Mouse (Mus musculus): ENCODE data around the gene Glrp1. TPM values are rescaled to one million over a fixed set of nuclear protein-coding genes. Genes with fewer than 3 reads are reported as not detected.

Gene Glrp1
- not detected for total RNA-seq (2023)

DNA sequence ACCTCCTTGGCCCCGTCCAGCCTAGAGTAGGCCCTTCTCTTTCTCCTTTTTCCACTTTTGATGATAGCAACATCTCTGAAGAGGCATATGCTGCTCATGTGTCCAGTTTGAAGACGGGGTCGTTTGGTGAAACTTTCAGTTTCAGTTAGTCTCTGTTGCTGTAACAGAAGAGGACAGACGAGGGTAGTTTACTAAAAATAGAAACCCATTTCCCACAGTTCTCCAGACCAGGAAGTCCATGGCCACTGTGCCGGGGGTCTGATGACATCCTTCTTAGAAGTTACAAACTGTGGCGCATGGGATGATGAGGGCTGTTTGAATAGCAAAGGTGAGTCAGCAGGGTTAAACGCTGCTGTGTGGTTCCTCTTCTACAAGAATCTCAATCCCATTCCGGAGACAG, at the start of gene Glrp1:
Gene Glrp1, minus strand, starts transcription at position 278 of the 400 bp plus-strand sequence.

Other genes with a start within 250 kb of the Glrp1 start
- 10 to 100 TPM; 83.9 to 96.7 TPM for gene Hjurp, start 232.4 kb downstream of the Glrp1 start, total RNA-seq (2023)
- not detected for gene Trpm8, start 232.4 kb downstream of the Glrp1 start, total RNA-seq (2023)
- gene Spp2, start 103.1 kb downstream of the Glrp1 start, total RNA-seq (2023), result not detected
- 1 to 10 TPM; 5.7 to 6.1 TPM for gene Arl4c, start 192.2 kb upstream of the Glrp1 start, total RNA-seq (2023)